Mouse (Mus musculus) E14TG2a.4 (cell line): Measurements from ENCODE around the gene Neu2.

Experiments
- CTCF ChIP-seq: conservative IDR thresholded peaks from 2 replicates; pipeline ENCODE4 v1.5.1; 2014; ENCODE audit warnings: low read length
- NANOG ChIP-seq: IDR thresholded peaks from 2 replicates; pipeline ENCODE4 v1.6.1; 2014; ENCODE audit warnings: borderline replicate concordance, low read length, mixed read lengths
- POU5F1 ChIP-seq: IDR thresholded peaks from 2 replicates; pipeline ENCODE4 v1.6.1; 2014; ENCODE audit warnings: low read length, borderline replicate concordance

DNA sequence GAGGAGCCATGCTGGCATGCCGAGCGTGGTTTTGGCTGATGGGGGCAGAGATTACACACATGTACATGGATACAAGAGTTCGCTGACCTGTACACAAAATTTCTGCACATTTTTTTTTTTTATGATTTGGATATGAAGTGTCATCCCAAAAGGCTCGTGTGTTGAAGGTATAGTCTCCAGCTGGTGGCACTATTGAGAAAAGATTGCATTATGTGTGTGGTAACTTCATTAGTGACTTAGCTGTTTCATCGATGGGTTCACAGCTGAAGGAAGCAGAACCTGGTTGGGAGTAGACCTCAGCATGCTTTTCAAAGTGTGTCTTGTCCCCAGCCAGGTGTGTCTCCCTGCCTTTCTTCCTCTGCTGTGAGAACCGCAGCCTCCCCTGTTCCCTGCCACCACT is 41.4 kb upstream of the Neu2 start:
- TF ChIP-seq CTCF (no peak), NANOG (no peak), POU5F1 (no peak)
